Mouse (Mus musculus): ENCODE results near the gene Gm28038. TPM values are rescaled to one million over a fixed set of nuclear protein-coding genes. Genes with fewer than 3 reads are reported as not detected.

The Gm28038 gene
- polyA plus RNA-seq, 1 experiment, result not detected

DNA sequence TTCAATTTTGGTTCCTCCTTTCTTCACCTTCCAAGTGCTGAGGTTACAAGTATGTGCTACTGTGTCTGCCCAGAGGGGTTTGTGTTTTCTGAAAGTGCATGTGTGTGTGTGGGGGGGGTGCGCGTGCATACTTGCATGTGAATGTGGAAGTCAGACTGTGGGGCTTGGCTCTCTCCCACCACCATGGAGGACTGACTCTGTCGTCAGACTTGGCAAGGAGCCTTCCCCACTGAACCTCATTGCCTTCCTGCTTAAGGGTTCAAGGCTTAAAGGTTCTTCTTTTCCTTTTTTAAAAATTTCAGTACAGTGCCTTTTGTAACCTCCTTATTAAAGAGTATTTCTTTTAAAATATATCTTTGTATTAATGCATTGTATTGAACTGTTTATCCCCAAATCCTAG lies 47.9 kb downstream of the Gm28038 start:
- H3K4me1 ChIP-seq (ENCODE audit: control insufficient read depth, insufficient read depth, low read length), result no peaks in the 10 kb centered on the region
- WGBS, result 87% methylated on average over 3 of the region's 3 CpGs
- H3K36me3 ChIP-seq (ENCODE audit: control insufficient read depth, insufficient read depth, low read length), result peaks cover 2% of the 10 kb centered on the region; the same call in 1 of the 2 replicates

DNA sequence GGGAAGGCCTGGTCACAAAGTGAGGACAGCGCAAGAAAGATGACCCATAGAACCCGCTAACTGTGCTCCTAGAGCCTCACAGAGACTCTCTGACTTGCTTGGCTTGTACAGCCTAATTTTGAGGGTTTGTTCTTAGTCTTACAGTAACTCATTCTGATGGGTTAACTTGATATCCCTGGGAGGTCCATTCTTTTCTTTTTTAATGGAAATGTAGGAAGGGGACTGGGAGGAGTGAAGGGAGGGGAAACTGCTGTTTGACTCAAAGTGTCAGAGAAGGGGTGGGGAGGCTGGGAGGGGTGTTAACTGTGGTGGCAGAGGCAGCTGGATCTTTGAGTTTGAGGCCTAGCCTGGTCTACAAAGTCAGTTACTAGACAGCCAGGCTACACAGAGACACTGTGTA lies 54.5 kb downstream of the Gm28038 start:
- H3K36me3 ChIP-seq (ENCODE audit: control insufficient read depth, insufficient read depth, low read length), result peaks cover 2% of the 10 kb centered on the region; the same call in 1 of the 2 replicates
- DNase-seq, result no peak
- WGBS, result 92% methylated on average over 2 of the region's 2 CpGs
- no peak overlapping the region for H3K4me3 ChIP-seq (ENCODE audit: insufficient read depth, low read depth, low read length)
- H3K27ac ChIP-seq (ENCODE audit: insufficient read depth, low read depth, low read length), result no peak overlapping the region
- no peak for TF ChIP-seq POLR2A (IDR thresholded peaks at IDR 0.05; ENCODE audit: low read depth, low read length)
- TF ChIP-seq CTCF (conservative IDR thresholded peaks at IDR 0.05; ENCODE audit: insufficient read depth, insufficient read length, low read depth, low read length), result no peak
- no peaks in the 10 kb centered on the region for H3K27me3 ChIP-seq (replicated peaks; ENCODE audit: control insufficient read depth, insufficient read depth, low read length)
- H3K4me1 ChIP-seq (ENCODE audit: control insufficient read depth, insufficient read depth, low read length), result no peaks in the 10 kb centered on the region

More for the DNA sequence above, 47.9 kb downstream of the Gm28038 start:
- Histone ChIP-seq H3K27ac (ENCODE audit: insufficient read depth, low read depth, low read length) (no peak overlapping the region), H3K4me3 (ENCODE audit: insufficient read depth, low read depth, low read length) (no peak overlapping the region), H3K27me3 (replicated peaks; ENCODE audit: control insufficient read depth, insufficient read depth, low read length) (no peaks in the 10 kb centered on the region)
- no peak for DNase-seq
- TF ChIP-seq CTCF (conservative IDR thresholded peaks at IDR 0.05; ENCODE audit: insufficient read depth, insufficient read length, low read depth, low read length) (no peak), POLR2A (IDR thresholded peaks at IDR 0.05; ENCODE audit: low read depth, low read length) (no peak)

GRCm38 (mm10) chr2:30336174-30336915 lies 55.5 kb downstream of the Gm28038 start:
- WGBS, result 88% methylated on average over 16 of the region's 16 CpGs
- H3K4me3 ChIP-seq (ENCODE audit: insufficient read depth, low read depth, low read length), result no peak overlapping the region
- TF ChIP-seq POLR2A (IDR thresholded peaks at IDR 0.05; ENCODE audit: low read depth, low read length) (no peak), CTCF (conservative IDR thresholded peaks at IDR 0.05; ENCODE audit: insufficient read depth, insufficient read length, low read depth, low read length) (no peak)
- no peak for DNase-seq
- H3K4me1 ChIP-seq (ENCODE audit: control insufficient read depth, insufficient read depth, low read length), result no peaks in the 10 kb centered on the region
- H3K27me3 ChIP-seq (replicated peaks; ENCODE audit: control insufficient read depth, insufficient read depth, low read length), result no peaks in the 10 kb centered on the region
- H3K27ac ChIP-seq (ENCODE audit: insufficient read depth, low read depth, low read length), result no peak overlapping the region
- peaks cover 2% of the 10 kb centered on the region; the same call in 1 of the 2 replicates for H3K36me3 ChIP-seq (ENCODE audit: control insufficient read depth, insufficient read depth, low read length)

- no peak for DNase-seq
- Histone ChIP-seq H3K4me3 (ENCODE audit: insufficient read depth, low read depth, low read length) (no peak overlapping the region), H3K27ac (ENCODE audit: insufficient read depth, low read depth, low read length) (no peak overlapping the region), H3K36me3 (ENCODE audit: control insufficient read depth, insufficient read depth, low read length) (peaks cover 2% of the 10 kb centered on the region; the same call in 1 of the 2 replicates), H3K27me3 (replicated peaks; ENCODE audit: control insufficient read depth, insufficient read depth, low read length) (no peaks in the 10 kb centered on the region), H3K4me1 (ENCODE audit: control insufficient read depth, insufficient read depth, low read length) (no peaks in the 10 kb centered on the region)
- 86% methylated on average over 12 of the region's 12 CpGs for WGBS
- TF ChIP-seq POLR2A (IDR thresholded peaks at IDR 0.05; ENCODE audit: low read depth, low read length) (no peak), CTCF (conservative IDR thresholded peaks at IDR 0.05; ENCODE audit: insufficient read depth, insufficient read length, low read depth, low read length) (no peak)
Measured at GRCm38 (mm10) chr2:30337179-30337578, 56.3 kb downstream of the Gm28038 start.

GRCm38 (mm10) chr2:30342061-30342460 lies 61.2 kb downstream of the Gm28038 start:
- WGBS, result 97% methylated on average over 3 of the region's 3 CpGs
- DNase-seq, result no peak
- no peaks in the 10 kb centered on the region for H3K27me3 ChIP-seq (replicated peaks; ENCODE audit: control insufficient read depth, insufficient read depth, low read length)
- H3K4me3 ChIP-seq (ENCODE audit: insufficient read depth, low read depth, low read length), result no peak overlapping the region
- H3K4me1 ChIP-seq (ENCODE audit: control insufficient read depth, insufficient read depth, low read length), result no peaks in the 10 kb centered on the region
- TF ChIP-seq CTCF (conservative IDR thresholded peaks at IDR 0.05; ENCODE audit: insufficient read depth, insufficient read length, low read depth, low read length), result no peak
- no peak for TF ChIP-seq POLR2A (IDR thresholded peaks at IDR 0.05; ENCODE audit: low read depth, low read length)
- no peak overlapping the region for H3K27ac ChIP-seq (ENCODE audit: insufficient read depth, low read depth, low read length)
- peaks cover 3% of the 10 kb centered on the region for H3K36me3 ChIP-seq (ENCODE audit: control insufficient read depth, insufficient read depth, low read length)

GRCm38 (mm10) chr2:30342544-30342943 lies 61.7 kb downstream of the Gm28038 start:
- DNase-seq, result no peak
- WGBS, result 93% methylated on average over 7 of the region's 7 CpGs
- H3K36me3 ChIP-seq (ENCODE audit: control insufficient read depth, insufficient read depth, low read length), result peaks cover 3% of the 10 kb centered on the region
- H3K4me3 ChIP-seq (ENCODE audit: insufficient read depth, low read depth, low read length), result no peak overlapping the region
- H3K4me1 ChIP-seq (ENCODE audit: control insufficient read depth, insufficient read depth, low read length), result no peaks in the 10 kb centered on the region
- TF ChIP-seq CTCF (conservative IDR thresholded peaks at IDR 0.05; ENCODE audit: insufficient read depth, insufficient read length, low read depth, low read length), result no peak
- TF ChIP-seq POLR2A (IDR thresholded peaks at IDR 0.05; ENCODE audit: low read depth, low read length), result no peak
- no peaks in the 10 kb centered on the region for H3K27me3 ChIP-seq (replicated peaks; ENCODE audit: control insufficient read depth, insufficient read depth, low read length)
- H3K27ac ChIP-seq (ENCODE audit: insufficient read depth, low read depth, low read length), result no peak overlapping the region

GRCm38 (mm10) chr2:30343601-30344137 lies 62.8 kb downstream of the Gm28038 start:
- TF ChIP-seq CTCF (conservative IDR thresholded peaks at IDR 0.05; ENCODE audit: insufficient read depth, insufficient read length, low read depth, low read length), result no peak
- TF ChIP-seq POLR2A (IDR thresholded peaks at IDR 0.05; ENCODE audit: low read depth, low read length), result no peak
- Histone ChIP-seq H3K27me3 (replicated peaks; ENCODE audit: control insufficient read depth, insufficient read depth, low read length) (no peaks in the 10 kb centered on the region), H3K36me3 (ENCODE audit: control insufficient read depth, insufficient read depth, low read length) (peaks cover 3% of the 10 kb centered on the region), H3K4me1 (ENCODE audit: control insufficient read depth, insufficient read depth, low read length) (no peaks in the 10 kb centered on the region), H3K4me3 (ENCODE audit: insufficient read depth, low read depth, low read length) (no peak overlapping the region), H3K27ac (ENCODE audit: insufficient read depth, low read depth, low read length) (no peak overlapping the region)
- no peak for DNase-seq
- 56% methylated on average over 14 of the region's 14 CpGs for WGBS
